Mouse (Mus musculus): ENCODE results near the gene Spock1.

Spock1 gene

DNA sequence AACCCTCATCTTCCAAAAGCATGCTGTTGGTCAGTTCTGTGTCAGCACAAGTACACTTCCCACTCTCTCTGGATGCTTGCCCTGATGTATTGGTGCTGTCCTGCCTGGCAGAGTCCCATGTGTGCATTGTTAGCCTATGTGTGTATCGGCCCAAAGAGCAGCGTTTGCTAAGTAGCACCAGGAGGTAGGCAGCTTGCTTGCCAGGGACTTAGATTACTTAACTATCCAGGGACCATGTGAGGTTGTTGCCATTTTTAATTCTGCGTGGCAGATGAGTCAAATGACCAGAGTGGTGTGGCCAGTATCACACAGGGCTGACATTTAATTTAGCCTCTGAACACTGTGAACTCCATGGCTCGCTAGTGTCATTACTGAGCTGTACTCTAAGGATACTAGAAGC, 256.9 kb downstream of the Spock1 start:
- DNase-seq (ENCODE audit: low spot score): no peak

DNA sequence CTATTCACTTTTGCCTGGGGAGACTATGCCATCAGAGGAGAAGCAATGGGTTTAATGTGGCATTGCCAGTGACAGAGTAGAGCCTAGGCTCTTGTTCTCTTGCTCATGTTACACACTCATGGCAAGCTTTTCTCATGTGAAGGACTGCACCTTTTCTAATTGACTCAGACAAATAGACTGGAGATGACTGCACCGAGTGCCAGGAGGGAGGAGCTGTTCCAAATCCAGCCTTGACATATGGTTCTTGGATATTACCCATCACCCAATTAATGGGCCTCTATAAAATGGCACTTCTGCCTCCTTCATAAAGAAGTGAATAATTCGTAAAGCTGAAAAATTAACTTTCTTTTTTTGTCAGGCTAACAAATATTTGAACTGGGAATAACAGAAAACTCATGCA, 259.3 kb downstream of the Spock1 start:
- DNase-seq (ENCODE audit: low spot score): no peak

DNA sequence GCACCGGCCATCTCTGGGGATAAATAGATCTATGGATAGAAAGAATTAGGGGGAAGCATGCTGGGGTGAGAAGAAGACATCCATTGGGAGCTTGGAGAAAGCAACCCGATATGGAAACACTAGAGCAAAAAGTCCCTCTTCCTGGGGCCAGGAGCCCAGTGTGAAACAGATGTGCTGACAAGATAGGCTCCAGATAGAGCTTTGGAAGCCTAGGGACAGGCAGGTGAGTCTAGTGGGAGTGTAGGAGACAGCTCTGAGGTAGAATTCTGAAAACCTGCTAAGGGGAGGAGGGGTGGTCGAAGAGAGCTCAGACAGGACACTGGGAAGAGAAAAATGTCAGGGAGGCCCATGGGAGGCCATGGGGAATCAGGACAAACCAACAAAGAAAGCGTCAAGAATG, 260.7 kb downstream of the Spock1 start:
- no peak for DNase-seq (ENCODE audit: low spot score)

DNA sequence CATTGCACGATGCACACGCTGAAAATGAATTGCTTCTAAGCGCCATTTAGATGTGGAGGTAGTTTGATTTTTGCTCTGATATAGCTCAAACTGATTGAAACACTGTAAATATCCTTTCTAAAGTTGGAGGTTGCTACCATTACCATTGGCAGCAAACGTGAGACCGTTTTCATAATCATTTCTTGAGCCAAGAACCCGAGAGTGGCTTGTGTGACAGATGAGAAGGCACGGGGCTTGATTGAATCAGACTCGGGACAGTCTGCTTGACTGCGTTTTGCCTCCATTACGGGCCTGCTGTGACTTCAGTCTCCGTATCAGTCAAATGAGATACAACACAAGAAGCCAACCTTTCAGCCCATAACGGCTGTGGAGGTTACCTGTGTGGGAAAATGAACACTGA, 265.1 kb downstream of the Spock1 start:
- DNase-seq (ENCODE audit: low spot score): no peak

DNA sequence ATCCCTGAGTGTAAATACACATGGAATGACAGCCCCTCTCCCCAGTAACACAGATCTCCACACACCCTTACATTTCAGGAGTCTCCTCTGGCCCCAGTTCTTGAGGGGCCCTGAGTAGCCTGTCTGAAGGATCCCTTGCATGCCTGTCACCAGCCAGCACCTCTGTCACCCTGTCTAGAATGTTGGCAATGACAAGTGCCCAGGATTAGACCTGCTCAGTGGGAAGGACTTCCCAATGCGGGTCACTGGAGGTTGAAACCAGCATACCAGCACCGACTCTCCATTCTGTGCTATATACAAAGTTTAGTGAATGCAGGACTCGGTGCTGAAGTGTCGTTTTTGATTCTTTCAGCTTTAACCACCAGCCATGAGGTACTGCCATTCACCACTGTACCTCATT, 266.5 kb downstream of the Spock1 start:
- DNase-seq (ENCODE audit: low spot score): no peak

DNA sequence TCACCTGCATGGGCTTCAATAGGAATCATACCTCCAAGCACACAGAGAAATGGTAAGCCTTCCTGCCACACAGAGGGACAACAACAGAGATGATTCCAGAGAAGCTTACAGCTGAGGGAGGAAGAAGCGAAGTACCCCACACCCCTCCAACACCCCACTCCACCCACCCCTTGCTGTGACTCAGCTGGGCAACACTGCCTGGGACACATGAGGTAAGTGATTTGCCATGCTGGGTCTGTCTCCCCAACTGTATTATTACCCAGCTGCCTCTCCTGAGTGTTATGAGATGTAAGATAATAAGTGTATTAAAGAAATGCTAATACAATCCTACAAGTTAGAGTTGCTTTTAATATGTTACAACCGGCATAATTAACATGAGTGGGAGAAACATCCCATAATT, 267.2 kb downstream of the Spock1 start:
- DNase-seq (ENCODE audit: low spot score): no peak

DNA sequence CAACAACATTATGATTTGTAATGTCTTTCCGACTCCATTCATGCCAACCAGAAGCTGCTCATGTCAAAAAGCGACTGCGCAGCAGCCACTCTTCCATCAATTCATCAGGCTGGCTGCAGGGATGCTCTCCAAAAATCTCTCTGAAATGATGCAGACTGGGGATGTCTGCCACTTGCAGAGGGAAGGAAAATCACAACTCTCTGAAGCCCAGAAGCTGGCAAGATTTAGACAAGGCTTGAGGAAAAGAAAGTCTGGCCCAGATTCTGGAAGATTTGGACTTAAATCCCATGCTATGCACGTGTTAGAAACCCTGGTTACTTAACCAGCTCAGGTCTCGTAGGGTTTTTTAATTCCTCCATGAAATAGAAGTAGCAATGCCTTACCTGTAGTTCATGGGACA, 269.3 kb downstream of the Spock1 start:
- DNase-seq (ENCODE audit: low spot score): no peak

DNA sequence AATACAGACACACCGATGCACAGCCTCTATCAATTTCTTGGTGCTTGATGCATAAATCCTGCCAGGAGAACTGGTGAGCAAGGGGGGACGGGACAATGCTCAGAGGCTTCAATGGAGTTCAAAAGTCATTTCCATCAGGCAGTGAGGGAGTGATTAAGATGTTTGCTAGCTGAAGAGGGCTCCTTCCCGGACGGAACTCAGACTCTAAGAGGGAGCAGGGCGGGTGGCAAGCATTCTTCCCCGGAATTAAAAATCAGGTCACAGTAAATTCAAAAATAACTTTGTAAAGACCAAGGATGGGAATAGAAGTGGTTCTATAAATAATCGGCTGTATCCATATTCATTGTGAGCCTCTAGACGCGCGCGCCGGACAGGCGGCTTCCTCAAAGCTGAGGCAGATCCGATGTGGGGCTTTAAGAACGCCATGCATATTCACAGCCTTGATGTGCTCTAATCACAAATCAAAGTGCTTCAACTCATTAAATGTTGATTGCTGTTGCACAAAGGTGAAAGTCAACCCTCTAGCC, 270.5 kb downstream of the Spock1 start:
- no peak for DNase-seq (ENCODE audit: low spot score)

DNA sequence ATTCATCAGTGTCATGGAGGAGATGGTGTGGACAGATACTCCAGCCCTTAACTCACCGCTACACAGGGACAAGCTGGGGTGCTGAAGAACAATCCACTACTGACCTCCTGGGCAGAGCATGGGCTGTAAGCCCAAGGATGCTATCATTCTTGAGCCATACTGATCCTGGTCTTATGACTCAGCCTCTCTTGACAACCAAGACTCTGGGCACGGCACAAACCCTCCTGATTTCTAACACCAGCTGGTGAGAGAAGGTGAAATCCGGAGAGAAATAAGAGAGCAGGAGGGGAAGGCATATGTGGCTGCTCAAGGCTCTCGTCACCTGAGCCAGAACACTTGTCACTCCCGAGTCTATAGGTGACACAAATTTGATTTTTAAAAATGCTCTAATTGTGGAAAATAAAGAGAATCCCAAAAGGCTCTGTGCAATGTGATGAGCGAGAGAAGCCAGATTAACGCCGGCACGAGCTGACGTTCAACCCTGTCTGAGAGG, 271.0 kb downstream of the Spock1 start:
- no peak for DNase-seq (ENCODE audit: low spot score)

DNA sequence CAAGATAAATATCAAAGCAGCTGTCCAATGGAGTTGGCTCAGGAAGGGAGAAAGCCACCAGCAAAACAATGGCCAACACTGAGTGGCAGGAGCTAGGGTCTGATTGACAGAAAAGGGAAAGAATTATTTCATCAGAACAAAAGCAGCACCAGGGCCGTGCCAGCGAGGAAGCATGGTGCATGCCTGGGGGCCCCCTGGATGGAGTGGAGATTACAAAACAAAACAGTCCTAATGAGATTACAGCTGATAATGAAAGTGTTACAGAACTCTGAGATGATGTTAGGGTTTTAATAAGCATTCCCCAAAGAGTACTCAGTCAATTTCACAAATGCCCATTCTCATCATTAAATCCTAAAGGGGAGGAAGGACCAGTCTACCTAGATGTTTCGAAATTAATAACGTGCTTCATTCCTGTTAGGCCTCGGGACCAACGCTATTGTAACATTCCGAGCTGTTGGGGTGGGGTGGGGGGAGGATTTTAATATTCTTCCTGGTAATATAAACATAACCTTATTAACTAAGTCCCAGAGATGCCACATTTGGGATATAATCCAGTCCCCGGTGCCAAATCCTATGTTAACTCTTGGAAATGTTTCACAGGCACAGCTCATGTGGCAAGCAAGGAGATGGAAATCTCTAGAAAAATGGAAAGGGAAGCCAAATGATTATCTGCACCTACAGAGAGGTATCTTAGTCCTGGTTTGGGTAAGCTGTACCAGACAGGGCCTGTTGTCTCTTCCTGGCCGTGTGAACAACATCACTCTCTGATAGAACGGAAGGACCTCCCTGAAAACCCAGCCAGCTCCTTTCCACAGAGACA, 271.7 kb downstream of the Spock1 start:
- no peak for DNase-seq (ENCODE audit: low spot score)

DNA sequence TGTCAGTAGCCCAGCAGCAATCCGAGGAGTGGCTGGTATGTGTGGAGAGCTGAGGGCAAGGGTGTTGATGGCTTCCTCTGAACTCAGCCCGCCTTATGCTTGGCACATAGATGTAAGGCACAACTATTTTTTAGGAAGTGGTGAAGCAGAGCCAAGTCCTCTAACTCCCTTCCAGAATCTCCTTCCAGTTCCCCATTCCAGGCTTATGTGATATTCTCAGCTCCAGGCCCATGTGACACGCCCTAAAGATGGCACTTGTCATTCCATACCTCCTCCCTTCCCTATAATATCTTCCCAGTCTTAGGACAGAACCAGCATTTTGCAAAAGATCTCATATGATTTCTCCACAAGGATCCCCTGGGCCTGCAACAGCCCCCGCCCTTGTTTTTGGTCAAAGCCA, 277.6 kb downstream of the Spock1 start:
- no peak for DNase-seq (ENCODE audit: low spot score)

DNA sequence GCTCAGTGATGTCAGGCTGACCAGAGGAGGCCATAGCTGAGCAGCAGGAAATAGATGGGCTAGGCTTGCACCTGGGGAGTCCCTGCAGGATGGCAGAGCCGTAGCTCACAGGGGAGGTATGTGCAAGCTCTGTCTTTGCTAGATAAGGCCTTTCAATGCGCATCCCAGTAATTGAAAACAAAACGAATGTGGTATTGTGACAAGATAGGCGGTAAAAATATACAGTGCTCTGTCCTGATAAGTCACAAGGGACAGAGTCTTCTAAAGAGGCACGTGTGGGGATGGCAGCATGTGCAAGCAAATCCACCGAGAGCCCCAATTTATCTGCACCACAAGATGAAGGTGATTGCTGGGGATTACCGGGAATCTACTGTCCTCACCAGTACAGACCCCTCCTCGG, 279.9 kb downstream of the Spock1 start:
- no peak for DNase-seq (ENCODE audit: low spot score)

DNA sequence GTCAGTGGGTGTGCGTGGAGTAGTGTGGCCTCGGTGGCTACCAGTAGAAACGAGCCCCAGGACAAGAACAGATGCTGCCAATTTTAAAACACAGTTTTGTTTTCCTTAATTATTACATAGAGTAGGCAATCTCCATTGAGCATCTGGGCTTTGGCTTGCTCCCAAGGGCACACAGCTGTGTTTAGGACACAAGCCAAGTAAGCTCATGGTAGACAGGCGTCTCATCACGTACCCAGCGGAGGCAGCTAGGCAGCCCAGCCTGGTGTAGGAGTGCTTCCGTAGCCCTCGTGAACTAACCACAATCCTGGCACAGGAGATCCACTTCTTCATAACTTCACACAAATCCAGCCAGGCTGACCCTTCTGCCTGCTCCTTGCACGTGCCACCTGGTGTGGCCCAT, 281.7 kb downstream of the Spock1 start:
- no peak for DNase-seq (ENCODE audit: low spot score)

DNA sequence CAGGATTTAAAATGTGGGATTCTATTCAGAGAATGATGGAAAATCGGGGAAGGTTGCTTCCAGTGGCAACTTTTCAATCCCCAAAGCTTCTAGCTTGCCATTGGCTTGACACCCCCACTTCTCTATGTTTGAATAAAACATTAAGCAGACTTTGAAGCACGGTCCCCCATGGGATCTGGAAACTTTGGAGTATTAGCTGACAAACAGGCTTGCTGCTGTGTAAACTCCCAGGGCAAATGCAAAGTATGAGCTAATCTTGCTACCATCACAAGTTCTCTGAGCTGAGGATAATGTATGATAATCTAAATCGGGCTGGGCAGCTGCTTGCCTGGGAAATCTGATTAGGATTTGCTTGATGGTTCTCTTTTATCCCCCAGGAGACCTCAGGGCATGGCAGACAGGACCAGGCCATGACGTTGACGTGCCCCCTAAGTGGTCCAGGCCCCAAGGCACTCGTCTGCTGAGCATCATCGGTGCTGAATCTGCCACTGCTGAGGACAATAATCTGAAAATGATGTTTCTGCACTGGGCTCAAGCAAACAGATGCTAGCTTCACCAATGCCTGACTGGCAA, 284.1 kb downstream of the Spock1 start:
- no peak for DNase-seq (ENCODE audit: low spot score)

DNA sequence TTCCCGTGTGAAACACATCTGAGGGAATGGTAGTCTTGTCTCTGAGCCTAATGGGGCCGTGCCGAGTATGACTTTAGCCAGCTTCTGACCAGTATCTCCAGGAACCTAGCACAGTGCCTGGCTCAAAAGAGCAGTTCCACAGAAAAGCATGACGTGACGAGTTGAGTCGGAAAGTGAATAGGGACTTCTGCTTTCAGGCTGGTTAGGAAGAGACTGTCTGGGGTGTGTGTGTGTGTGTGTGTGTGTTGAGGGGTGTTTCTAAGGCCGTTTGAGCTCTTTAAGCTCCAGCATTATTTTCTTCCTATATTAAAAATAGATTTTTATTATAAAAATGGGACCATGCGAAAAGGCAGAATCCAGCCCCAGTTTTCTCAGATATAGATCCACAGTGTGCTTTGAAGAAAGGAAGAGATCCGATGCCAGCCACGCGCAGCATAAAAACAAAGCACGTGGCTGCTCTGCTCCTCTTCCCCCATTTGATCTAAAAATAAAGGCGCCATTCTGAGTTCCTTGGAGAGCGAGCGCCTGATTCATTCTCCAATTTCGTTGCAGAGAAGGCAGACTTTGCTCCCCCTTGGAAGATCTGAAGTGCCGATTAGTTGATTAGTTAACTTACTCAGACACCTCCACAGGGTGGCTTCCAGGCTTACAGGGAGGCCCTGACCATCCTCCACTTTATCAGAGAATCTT, 288.9 kb downstream of the Spock1 start:
- no peak for DNase-seq (ENCODE audit: low spot score)

DNA sequence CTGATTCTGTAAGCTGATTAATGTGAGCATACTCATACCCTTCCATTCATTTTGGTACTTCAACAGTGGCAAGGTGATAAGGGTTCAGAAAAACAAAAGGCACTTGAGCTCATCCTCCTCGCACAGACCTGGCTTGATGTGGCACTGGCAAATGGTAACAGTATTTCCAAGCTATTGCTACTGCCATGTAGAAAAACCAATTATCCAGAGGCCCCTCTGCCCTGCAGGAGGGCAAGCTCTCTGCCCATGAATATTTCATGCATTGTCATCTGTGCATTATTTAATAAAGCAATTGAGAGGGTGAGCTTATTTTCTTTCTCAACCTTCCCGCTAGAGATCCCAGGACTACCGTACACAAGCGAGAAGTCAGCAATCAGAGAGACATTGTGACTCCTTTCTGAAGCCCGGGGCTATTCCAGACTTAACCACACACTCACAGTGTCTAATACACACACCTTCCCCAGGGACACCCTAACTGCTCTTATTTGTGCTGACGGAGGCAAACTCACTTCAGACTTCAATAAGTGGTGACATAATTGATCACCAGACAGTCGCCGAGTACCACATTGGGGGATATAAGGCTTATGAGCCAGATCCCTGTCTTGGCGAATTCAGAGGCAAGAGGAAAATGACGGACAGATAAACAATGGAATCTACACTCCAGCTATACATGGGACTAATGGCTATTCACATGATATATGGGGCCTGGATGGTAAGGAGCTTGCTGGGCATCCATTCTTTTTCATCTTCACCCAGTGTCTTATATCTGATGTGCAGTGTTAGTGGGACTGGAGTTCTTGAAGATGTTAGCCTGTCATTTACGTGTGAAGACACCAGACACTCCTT, 296.6 kb downstream of the Spock1 start:
- no peak for DNase-seq (ENCODE audit: low spot score)

DNA sequence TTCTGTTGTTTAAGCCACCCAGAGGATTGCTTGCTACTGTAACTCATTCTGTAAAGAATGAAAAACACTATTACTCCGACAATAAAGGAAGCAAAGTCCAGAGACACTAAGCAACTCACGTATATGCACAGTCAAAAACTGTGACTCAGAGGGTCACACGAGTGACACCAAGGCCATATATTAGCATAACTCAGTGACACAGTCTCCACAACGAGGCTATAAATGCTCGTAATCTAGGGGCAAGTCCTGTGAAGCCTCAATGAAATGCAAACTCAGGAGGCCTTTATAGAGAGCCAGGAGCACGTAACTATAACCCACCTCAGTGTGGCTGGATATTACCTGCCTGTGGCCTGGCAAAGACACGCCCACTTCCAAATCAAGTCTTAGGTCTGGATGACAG, 298.2 kb downstream of the Spock1 start:
- no peak for DNase-seq (ENCODE audit: low spot score)

DNA sequence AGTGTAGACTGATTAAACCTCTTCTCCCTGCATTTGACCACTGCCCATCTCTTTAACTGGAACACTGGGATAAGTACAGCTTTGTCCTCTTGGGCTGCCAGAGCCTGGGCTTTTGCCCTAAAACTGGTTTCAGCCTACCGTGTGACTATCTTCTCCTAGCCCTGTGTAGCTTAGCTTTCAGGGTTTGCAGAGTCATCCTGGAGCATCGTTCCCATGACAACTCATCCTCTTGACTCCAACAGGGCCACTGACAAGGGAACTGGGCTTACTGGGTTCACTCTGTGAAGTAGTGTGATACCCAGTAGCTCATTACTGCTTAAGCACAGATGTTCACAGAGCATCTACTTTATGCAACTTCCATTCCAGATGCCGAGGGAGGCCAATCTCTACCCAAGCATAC, 303.7 kb downstream of the Spock1 start:
- no peak for DNase-seq (ENCODE audit: low spot score)

DNA sequence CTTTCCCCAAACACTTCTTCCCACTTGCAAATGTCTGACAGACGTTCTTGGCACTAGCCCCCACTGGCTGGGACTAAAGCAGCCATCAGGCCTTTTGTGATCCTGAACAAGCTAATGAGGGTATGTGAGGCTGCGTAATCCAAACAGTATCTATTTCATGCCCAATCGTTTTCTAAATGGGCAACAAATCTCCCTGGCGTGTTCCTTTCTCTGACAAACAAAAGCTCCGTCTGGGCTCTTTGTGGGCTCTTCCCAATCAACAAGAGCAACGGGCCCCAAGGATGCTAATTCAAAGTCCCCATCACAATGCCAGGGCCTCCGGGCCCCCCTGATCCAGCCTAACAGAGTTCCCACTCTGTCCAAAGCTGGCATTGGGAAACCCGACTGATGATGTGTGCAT, 304.9 kb downstream of the Spock1 start:
- no peak for DNase-seq (ENCODE audit: low spot score)

DNA sequence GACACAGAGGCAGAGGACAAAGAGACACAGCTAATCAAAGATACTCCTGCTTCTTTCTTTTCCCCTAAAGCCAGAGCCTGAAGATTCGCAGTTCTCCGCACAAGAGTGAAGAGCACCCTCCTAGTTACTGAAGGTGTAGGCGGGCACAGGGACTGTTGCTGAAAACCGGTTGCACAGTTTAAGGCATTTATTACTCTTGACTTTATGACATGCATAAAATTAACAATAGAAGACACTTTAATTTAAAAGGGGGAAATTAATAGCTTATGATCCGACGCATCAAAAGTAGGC, 312.4 kb downstream of the Spock1 start:
- DNase-seq (ENCODE audit: low spot score): no peak

DNA sequence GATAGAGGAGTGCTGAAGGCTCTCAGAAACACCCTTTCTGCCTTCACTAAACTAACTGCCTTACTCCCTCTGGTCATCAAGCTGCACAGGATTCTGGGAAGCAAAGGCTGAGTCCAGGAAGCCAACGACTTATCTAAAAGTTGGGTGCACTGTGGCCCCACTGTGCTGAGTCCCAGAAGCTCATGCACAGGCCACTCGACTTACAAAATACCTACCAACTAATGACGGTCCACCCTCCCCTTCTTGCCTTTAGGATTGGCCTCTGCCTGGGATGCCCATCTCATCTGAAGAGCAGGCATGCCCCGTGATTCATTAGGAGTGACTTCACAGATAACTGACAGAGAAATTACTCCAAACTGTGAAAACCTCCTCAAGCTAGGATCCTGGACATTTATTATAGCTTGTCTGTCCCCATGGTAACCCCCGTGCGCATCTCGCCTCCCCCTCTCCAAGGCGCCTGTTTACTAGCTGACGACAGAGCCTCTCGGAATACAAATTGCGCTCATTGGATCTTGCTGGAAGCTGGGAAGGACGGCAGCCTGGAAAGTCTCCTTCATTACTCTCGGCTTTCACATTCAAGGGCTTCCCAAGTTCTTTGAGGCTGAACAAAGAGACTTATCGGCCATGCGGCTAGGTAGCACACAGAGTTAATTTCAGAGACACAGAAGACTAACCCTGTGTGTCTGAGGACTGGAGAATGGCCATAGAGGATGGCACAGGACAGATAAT, 312.9 kb downstream of the Spock1 start:
- DNase-seq (ENCODE audit: low spot score): no peak
